Mouse (Mus musculus) myocyte (in vitro differentiated cells): ENCODE measurements around the gene Nmnat3. TPM values are rescaled to one million over a fixed set of nuclear protein-coding genes. Genes with fewer than 3 reads are reported as not detected.

ENCODE experiments used
- H3K27me3 ChIP-seq: one replicate; pipeline ENCODE4 v1.6.1; 2011; ENCODE audit not compliant: control insufficient read depth, insufficient read depth, insufficient read length
- H3K36me3 ChIP-seq: one replicate; pipeline ENCODE4 v1.6.1; 2011; ENCODE audit not compliant: control insufficient read depth, insufficient read depth
- H3K4me2 ChIP-seq: one replicate; pipeline ENCODE4 v1.6.1; 2011; ENCODE audit warnings: low read depth, control low read depth
- H3K4me3 ChIP-seq: one replicate; pipeline ENCODE4 v1.5.1; 2011; ENCODE audit warnings: mild to moderate bottlenecking, control low read depth, moderate library complexity
- H3K79me2 ChIP-seq: one replicate; pipeline ENCODE4 v1.6.1; 2011; ENCODE audit not compliant: control insufficient read depth, insufficient read depth
- H3ac ChIP-seq: one replicate; pipeline ENCODE4 v1.6.1; 2011; ENCODE audit not compliant: control insufficient read depth, insufficient read length
- CEBPB ChIP-seq: IDR thresholded peaks from 2 replicates; pipeline ENCODE4 v1.6.1; 2011; ENCODE audit warnings: mild to moderate bottlenecking, moderate library complexity; ENCODE audit not compliant: poor library complexity, insufficient read depth, severe bottlenecking
- E2F4 ChIP-seq: IDR thresholded peaks from one replicate; pipeline ENCODE4 v1.6.1; 2011; ENCODE audit warnings: mild to moderate bottlenecking, control low read depth, moderate library complexity; ENCODE audit not compliant: insufficient read depth
- MAX ChIP-seq: IDR thresholded peaks from one replicate; pipeline ENCODE4 v1.6.1; 2011; ENCODE audit warnings: low read depth, mild to moderate bottlenecking, control low read depth
- MYOD1 ChIP-seq, 3 experiments: IDR thresholded peaks; one replicate each; pipeline ENCODE4 v1.6.1; 2011; ENCODE audit warnings: control low read depth in 2 of 3, low read depth in 2 of 3, mild to moderate bottlenecking in 2 of 3, moderate library complexity in 1 of 3; ENCODE audit not compliant: insufficient read length in 2 of 3, control insufficient read depth in 1 of 3
- MYOG ChIP-seq, 3 experiments: IDR thresholded peaks; one replicate each; pipeline ENCODE4 v1.6.1; 2011; ENCODE audit warnings: control low read depth in 2 of 3, low read depth in 2 of 3, mild to moderate bottlenecking in 2 of 3; ENCODE audit not compliant: insufficient read length in 2 of 3, control insufficient read depth in 1 of 3, insufficient read depth in 1 of 3
- POLR2A ChIP-seq: IDR thresholded peaks from one replicate; pipeline ENCODE4 v1.6.1; 2011; ENCODE audit warnings: low read depth, mild to moderate bottlenecking, control low read depth, moderate library complexity; ENCODE audit not compliant: insufficient read length
- POLR2AphosphoS2 ChIP-seq: IDR thresholded peaks from one replicate; pipeline ENCODE4 v1.6.1; 2011; ENCODE audit warnings: low read depth, control low read depth; ENCODE audit not compliant: insufficient read length
- REST ChIP-seq: IDR thresholded peaks from one replicate; pipeline ENCODE4 v1.6.1; 2011; ENCODE audit warnings: mild to moderate bottlenecking, control low read depth, moderate library complexity; ENCODE audit not compliant: insufficient read depth, insufficient read length
- SRF ChIP-seq: IDR thresholded peaks from one replicate; pipeline ENCODE4 v1.6.1; 2011; ENCODE audit warnings: low read depth; ENCODE audit not compliant: control insufficient read depth, insufficient read length
- TCF12 ChIP-seq: IDR thresholded peaks from one replicate; pipeline ENCODE4 v1.6.1; 2011; ENCODE audit warnings: mild to moderate bottlenecking, control low read depth; ENCODE audit not compliant: poor library complexity, insufficient read depth, severe bottlenecking
- TCF3 ChIP-seq: IDR thresholded peaks from one replicate; pipeline ENCODE4 v1.6.1; 2011; ENCODE audit warnings: low read depth, control low read depth; ENCODE audit not compliant: insufficient read length
- USF1 ChIP-seq: IDR thresholded peaks from one replicate; pipeline ENCODE4 v1.6.1; 2011; ENCODE audit warnings: low read depth, mild to moderate bottlenecking, control low read depth, moderate library complexity
- polyA plus RNA-seq: library from polyadenylated mRNA; unstranded; fragments of >200 nt; fragmentation: generic; extraction: Trizol; gene quantifications from one replicate; pipeline ENCODE4 v1.2.1, GENCODE M21; 2012; ENCODE audit warnings: missing spikeins

The Nmnat3 gene
- polyA plus RNA-seq, 1 experiment = 1.3 TPM

GRCm38 (mm10) chr9:98439091-98439490 lies 151.9 kb downstream of the Nmnat3 start:
- H3K4me2 ChIP-seq = no peak overlapping the region
- H3K79me2 ChIP-seq = no peaks in the 10 kb centered on the region

GRCm38 (mm10) chr9:98442638-98443037 lies 155.4 kb downstream of the Nmnat3 start:
- Histone ChIP-seq H3K36me3 (no peaks in the 10 kb centered on the region), H3K4me2 (no peak overlapping the region), H3K79me2 (no peaks in the 10 kb centered on the region), H3K4me3 (no peak overlapping the region), H3ac (no peak overlapping the region), H3K27me3 (no peaks in the 10 kb centered on the region)
- TF ChIP-seq CEBPB (no peak), POLR2A (no peak), SRF (no peak), REST (no peak), TCF12 (no peak), POLR2AphosphoS2 (no peak), TCF3 (no peak), USF1 (no peak), MYOG (IDR thresholded peaks at IDR 0.05; ENCODE audit: control insufficient read depth in 1 of 3, insufficient read depth in 1 of 3, insufficient read length in 2 of 3, low read depth in 2 of 3) (no peak), MYOD1 (IDR thresholded peaks at IDR 0.05; ENCODE audit: control insufficient read depth in 1 of 3, insufficient read length in 2 of 3, low read depth in 2 of 3) (no peak), MAX (no peak), E2F4 (no peak)

More at GRCm38 (mm10) chr9:98439091-98439490, 151.9 kb downstream of the Nmnat3 start:
- Histone ChIP-seq H3K4me3 (no peak overlapping the region), H3ac (no peak overlapping the region), H3K27me3 (no peaks in the 10 kb centered on the region), H3K36me3 (no peaks in the 10 kb centered on the region)
- TF ChIP-seq MAX = no peak

GRCm38 (mm10) chr9:98445359-98446149 lies 158.3 kb downstream of the Nmnat3 start:
- no peak overlapping the region for H3K4me3 ChIP-seq
- no peak for TF ChIP-seq MYOD1 (IDR thresholded peaks at IDR 0.05; ENCODE audit: control insufficient read depth in 1 of 3, insufficient read length in 2 of 3, low read depth in 2 of 3)
- no peak for TF ChIP-seq SRF
- TF ChIP-seq E2F4 = no peak
- H3ac ChIP-seq = no peak overlapping the region
- no peaks in the 10 kb centered on the region for H3K36me3 ChIP-seq
- H3K79me2 ChIP-seq = no peaks in the 10 kb centered on the region
- H3K27me3 ChIP-seq = no peaks in the 10 kb centered on the region
- no peak overlapping the region for H3K4me2 ChIP-seq

DNA sequence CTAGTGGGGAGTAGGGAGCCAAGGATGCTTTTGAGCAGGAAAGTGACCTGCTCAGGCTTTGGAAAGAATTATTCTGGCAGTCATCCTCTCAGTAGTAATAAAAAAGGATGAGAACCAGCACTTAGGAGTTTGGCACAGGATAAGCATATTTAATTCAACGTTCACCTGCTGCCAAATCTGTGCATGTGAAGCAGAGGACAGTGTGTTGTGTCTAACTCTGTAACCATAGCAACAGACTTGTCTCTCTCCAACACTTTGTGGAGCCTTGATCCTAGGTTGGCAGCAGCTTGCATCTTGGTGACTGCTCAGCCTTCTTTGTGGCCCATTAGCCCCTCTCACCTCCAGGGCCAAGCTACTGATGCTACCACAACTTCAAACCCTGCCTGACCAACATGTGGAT lies 163.7 kb downstream of the Nmnat3 start:
- TF ChIP-seq POLR2AphosphoS2 (no peak), TCF12 (no peak), USF1 (no peak), SRF (no peak), E2F4 (no peak), CEBPB (no peak), REST (no peak), MYOD1 (IDR thresholded peaks at IDR 0.05; ENCODE audit: control insufficient read depth in 1 of 3, insufficient read length in 2 of 3, low read depth in 2 of 3) (no peak), TCF3 (no peak), MAX (no peak), MYOG (IDR thresholded peaks at IDR 0.05; ENCODE audit: control insufficient read depth in 1 of 3, insufficient read depth in 1 of 3, insufficient read length in 2 of 3, low read depth in 2 of 3) (no peak), POLR2A (no peak)
- Histone ChIP-seq H3ac (no peak overlapping the region), H3K4me3 (no peak overlapping the region), H3K36me3 (no peaks in the 10 kb centered on the region), H3K27me3 (no peaks in the 10 kb centered on the region), H3K4me2 (no peak overlapping the region), H3K79me2 (no peaks in the 10 kb centered on the region)

- H3K4me2 ChIP-seq = no peak overlapping the region
- H3K36me3 ChIP-seq = no peaks in the 10 kb centered on the region
- no peak overlapping the region for H3ac ChIP-seq
- H3K79me2 ChIP-seq = no peaks in the 10 kb centered on the region
- H3K4me3 ChIP-seq = no peak overlapping the region
- no peak for TF ChIP-seq MYOG (IDR thresholded peaks at IDR 0.05; ENCODE audit: control insufficient read depth in 1 of 3, insufficient read depth in 1 of 3, insufficient read length in 2 of 3, low read depth in 2 of 3)
- TF ChIP-seq POLR2AphosphoS2 = no peak
- no peak for TF ChIP-seq MYOD1 (IDR thresholded peaks at IDR 0.05; ENCODE audit: control insufficient read depth in 1 of 3, insufficient read length in 2 of 3, low read depth in 2 of 3)
- no peak for TF ChIP-seq REST
- TF ChIP-seq USF1 = no peak
- TF ChIP-seq TCF3 = no peak
- no peak for TF ChIP-seq E2F4
- TF ChIP-seq CEBPB = no peak
- TF ChIP-seq MAX = no peak
- TF ChIP-seq POLR2A = no peak
- no peak for TF ChIP-seq SRF
- TF ChIP-seq TCF12 = no peak
- no peaks in the 10 kb centered on the region for H3K27me3 ChIP-seq
Observed at GRCm38 (mm10) chr9:98466709-98467108, 179.5 kb downstream of the Nmnat3 start.

Other genes starting within 250 kb of the Nmnat3 start
- gene Rbp1, start 135.5 kb downstream of the Nmnat3 start, polyA plus RNA-seq = 4.4 TPM
- gene Rbp2, start 198.7 kb downstream of the Nmnat3 start, polyA plus RNA-seq = 0.17 TPM